Mouse (Mus musculus) forebrain, embryonic 12.5 days (tissue): Measurements from ENCODE around the gene Hecw2. TPM values are rescaled to one million over a fixed set of nuclear protein-coding genes. Genes with fewer than 3 reads are reported as not detected.

ENCODE experiments used
- ATAC-seq: fragments of 200-750 bp; cut with Nextera tagmentation; 2 replicates; pipeline ENCODE4 v1.8.0; 2017; ENCODE audit warnings: moderate TSS enrichment; ENCODE audit not compliant: low FRiP score
- H3K27ac ChIP-seq: fragments of 300-500 bp; sonication (generic); 2 replicates; pipeline ENCODE4 v1.5.1; 2016; ENCODE audit warnings: mild to moderate bottlenecking
- H3K27me3 ChIP-seq: fragments of 300-500 bp; sonication (generic); 2 replicates; pipeline ENCODE4 v1.6.1; 2016; ENCODE audit warnings: mild to moderate bottlenecking
- H3K36me3 ChIP-seq: fragments of 300-500 bp; sonication (generic); replicated peaks from 2 replicates; pipeline ENCODE4 v1.6.1; 2016; ENCODE audit warnings: mild to moderate bottlenecking
- H3K4me1 ChIP-seq: fragments of 300-500 bp; sonication (generic); 2 replicates; pipeline ENCODE4 v1.6.1; 2016
- H3K4me2 ChIP-seq: fragments of 300-500 bp; sonication (generic); 2 replicates; pipeline ENCODE4 v1.6.1; 2016; ENCODE audit warnings: mild to moderate bottlenecking, moderate library complexity
- H3K4me3 ChIP-seq: fragments of 300-500 bp; sonication (generic); replicated peaks from 2 replicates; pipeline ENCODE4 v1.5.1; 2016; ENCODE audit warnings: mild to moderate bottlenecking
- H3K9ac ChIP-seq: fragments of 300-500 bp; sonication (generic); 2 replicates; pipeline ENCODE4 v1.6.1; 2016; ENCODE audit warnings: mild to moderate bottlenecking
- H3K9me3 ChIP-seq: fragments of 300-500 bp; sonication (generic); 2 replicates; pipeline ENCODE4 v1.6.1; 2016
- WGBS: fragments of 180-500 bp; shearing (Covaris S2); methylation state at CpG from one replicate; pipeline ENCODE4 v1.1.7; 2016; 5-methylcytosine and 5-hydroxymethylcytosine counted together
- polyA plus RNA-seq: library from polyadenylated mRNA; unstranded; fragments of >200 nt; fragmentation: Nextera tagmentation; extraction: Ambion mirVana; gene quantifications from 2 replicates; pipeline ENCODE4 v1.2.1, GENCODE M21; 2016

The Hecw2 gene
- polyA plus RNA-seq, 1 experiment from 2014 or later: 4.0 TPM

DNA sequence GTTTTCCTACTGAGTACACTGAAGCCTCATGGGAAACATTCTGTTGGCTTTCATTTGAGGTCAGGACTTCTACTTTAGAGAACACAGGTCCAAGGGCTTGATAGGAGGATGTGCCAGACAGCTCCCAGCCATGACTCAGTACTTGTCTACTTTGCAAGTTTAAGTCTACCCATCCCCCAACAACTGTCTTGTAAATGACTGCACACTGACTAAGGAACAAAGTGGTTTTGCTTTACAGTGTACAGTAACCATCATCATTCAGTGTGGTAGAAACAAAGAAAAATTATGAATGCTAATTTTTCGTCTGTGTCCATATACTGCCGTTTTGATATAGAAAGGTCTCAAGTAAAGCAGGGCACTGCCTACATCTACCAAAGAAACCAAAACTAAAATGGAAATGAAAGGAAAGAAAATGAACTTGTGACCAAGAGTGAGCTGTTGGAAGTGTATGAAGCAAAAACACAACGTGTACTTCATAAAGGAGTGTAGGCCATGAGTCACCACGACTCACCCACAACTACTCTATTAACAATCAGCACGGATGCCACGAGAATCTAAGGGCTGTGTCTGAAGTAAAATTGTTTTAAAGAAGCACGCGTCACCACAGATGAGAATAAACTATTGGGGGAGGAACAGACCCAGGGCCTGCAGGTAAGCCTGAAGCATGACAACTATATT, 356.6 kb downstream of the Hecw2 start:
- H3K36me3 ChIP-seq: no peaks in the 10 kb centered on the region
- no peak overlapping the region for H3K4me3 ChIP-seq
- ATAC-seq: no peak
- WGBS: 92% methylated on average over 8 of the region's 8 CpGs
- no peaks in the 10 kb centered on the region for H3K9me3 ChIP-seq
- no peaks in the 10 kb centered on the region for H3K4me1 ChIP-seq
- H3K9ac ChIP-seq: no peak overlapping the region
- no peak overlapping the region for H3K27ac ChIP-seq
- no peak overlapping the region for H3K4me2 ChIP-seq
- H3K27me3 ChIP-seq: no peaks in the 10 kb centered on the region

- H3K4me3 ChIP-seq: no peak overlapping the region
- no peak for ATAC-seq
- H3K27ac ChIP-seq: no peak overlapping the region
- H3K27me3 ChIP-seq: 0 out of 2 replicates have a peak, but pooled peaks cover 2% of the 10 kb centered on the region
- H3K36me3 ChIP-seq: no peaks in the 10 kb centered on the region
- no peaks in the 10 kb centered on the region for H3K4me1 ChIP-seq
- no peak overlapping the region for H3K9ac ChIP-seq
- WGBS: 86% methylated on average over 5 of the region's 5 CpGs
- no peak overlapping the region for H3K4me2 ChIP-seq
- no peaks in the 10 kb centered on the region for H3K9me3 ChIP-seq
Measured at GRCm38 (mm10) chr1:53830286-53830685, 364.7 kb downstream of the Hecw2 start.

- Histone ChIP-seq H3K4me2 (no peak overlapping the region), H3K36me3 (no peaks in the 10 kb centered on the region), H3K4me3 (no peak overlapping the region), H3K4me1 (peaks cover 4% of the 10 kb centered on the region), H3K9ac (no peak overlapping the region), H3K9me3 (no peaks in the 10 kb centered on the region), H3K27me3 (0 out of 2 replicates have a peak, but pooled peaks cover 6% of the 10 kb centered on the region), H3K27ac (no peak overlapping the region)
- no peak for ATAC-seq
- 79% methylated on average over 9 of the region's 9 CpGs for WGBS
Measured at GRCm38 (mm10) chr1:53829089-53829488, 365.9 kb downstream of the Hecw2 start.

GRCm38 (mm10) chr1:53824446-53825337, 370.3 kb downstream of the Hecw2 start:
- H3K36me3 ChIP-seq: no peaks in the 10 kb centered on the region
- ATAC-seq: no peak; the same call in 1 of the 2 replicates
- H3K4me3 ChIP-seq: no peak overlapping the region
- H3K4me2 ChIP-seq: no peak overlapping the region
- no peak overlapping the region for H3K27ac ChIP-seq
- 0 out of 2 replicates have a peak, but pooled peaks cover 6% of the 10 kb centered on the region for H3K27me3 ChIP-seq
- H3K4me1 ChIP-seq: peaks cover 18% of the 10 kb centered on the region
- no peak overlapping the region for H3K9ac ChIP-seq
- no peaks in the 10 kb centered on the region for H3K9me3 ChIP-seq
- 81% methylated on average over 9 of the region's 9 CpGs for WGBS

DNA sequence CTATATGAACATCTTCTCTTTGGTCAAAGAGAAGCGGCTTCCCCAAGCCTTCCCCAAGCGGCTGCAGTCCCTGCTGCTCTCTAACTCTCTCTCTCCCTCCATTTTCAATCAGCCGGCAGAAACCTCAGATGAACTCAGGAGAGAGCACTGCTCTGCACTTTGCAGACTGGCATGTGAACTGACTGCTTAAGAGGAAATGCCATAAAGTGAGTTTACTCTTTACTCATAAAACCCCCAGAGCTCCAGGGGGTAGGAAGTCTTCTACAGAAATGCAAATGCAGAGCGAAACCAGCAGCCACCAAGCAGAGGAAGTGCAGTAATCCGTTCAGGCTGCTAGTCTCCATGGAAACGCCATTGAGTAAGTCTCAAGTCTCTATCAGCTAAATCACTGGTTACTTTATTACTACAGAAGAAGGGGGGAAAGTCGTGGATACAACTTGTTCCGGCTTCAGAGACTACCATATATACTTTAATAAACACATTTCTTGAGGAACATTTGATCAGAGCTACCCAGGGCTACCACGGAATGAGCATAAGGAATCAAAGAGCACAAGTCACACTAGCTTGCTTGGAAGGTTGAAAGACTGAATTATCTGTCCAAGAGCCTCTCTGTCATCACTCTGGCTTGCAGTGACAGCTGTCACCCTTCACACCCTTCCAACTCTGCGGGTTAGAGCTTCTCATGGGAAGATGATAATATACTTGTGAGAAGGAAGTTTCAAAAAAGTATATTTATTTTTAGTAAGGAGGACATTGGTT, 371.1 kb downstream of the Hecw2 start:
- H3K27me3 ChIP-seq: 0 out of 2 replicates have a peak, but pooled peaks cover 6% of the 10 kb centered on the region
- peak overlapping the region; percentile 18 for H3K4me3 ChIP-seq
- H3K36me3 ChIP-seq: no peaks in the 10 kb centered on the region
- H3K9me3 ChIP-seq: no peaks in the 10 kb centered on the region
- H3K9ac ChIP-seq: no peak overlapping the region
- peak overlapping the region; percentile 38 for H3K4me2 ChIP-seq
- peak; percentile 88 for ATAC-seq
- WGBS: 2% methylated on average over 10 of the region's 10 CpGs
- no peak overlapping the region for H3K27ac ChIP-seq
- H3K4me1 ChIP-seq: peaks cover 18% of the 10 kb centered on the region

GRCm38 (mm10) chr1:53821983-53822382, 373.0 kb downstream of the Hecw2 start:
- no peak overlapping the region for H3K9ac ChIP-seq
- 0 out of 2 replicates have a peak, but pooled peaks cover 6% of the 10 kb centered on the region for H3K27me3 ChIP-seq
- H3K9me3 ChIP-seq: no peaks in the 10 kb centered on the region
- peaks cover 18% of the 10 kb centered on the region for H3K4me1 ChIP-seq
- ATAC-seq: no peak
- H3K27ac ChIP-seq: no peak overlapping the region
- H3K36me3 ChIP-seq: no peaks in the 10 kb centered on the region
- no peak overlapping the region for H3K4me3 ChIP-seq
- no peak overlapping the region for H3K4me2 ChIP-seq

DNA sequence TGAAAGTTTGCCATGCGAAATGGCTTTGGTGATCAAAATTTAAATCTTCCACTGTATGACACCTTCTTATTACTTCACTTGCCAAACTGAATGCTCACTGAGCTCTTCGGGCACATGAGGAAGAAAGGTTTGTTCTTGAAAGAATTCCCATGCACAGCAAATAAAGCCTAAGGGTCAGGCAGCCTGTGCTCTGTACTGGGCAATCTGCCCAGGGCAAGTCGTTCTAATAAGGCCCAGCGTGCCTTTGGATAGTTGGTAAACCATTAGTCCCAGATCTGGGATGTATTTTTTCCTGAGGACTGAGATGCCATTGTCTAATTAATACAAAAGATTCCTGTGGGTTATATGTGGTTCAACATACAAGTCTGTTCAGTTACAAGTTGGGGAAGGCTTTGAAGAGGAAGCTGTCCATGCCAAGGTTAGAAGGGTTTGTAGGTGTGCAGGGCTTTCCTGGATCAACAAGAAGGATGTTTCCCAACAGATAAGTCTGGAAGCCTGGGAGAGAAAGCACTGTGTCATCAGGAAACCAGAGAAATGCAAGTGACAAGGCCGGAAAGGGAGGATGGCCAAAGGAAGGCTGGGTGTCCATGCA, 374.8 kb downstream of the Hecw2 start:
- Histone ChIP-seq H3K36me3 (no peaks in the 10 kb centered on the region), H3K4me2 (no peak overlapping the region), H3K9me3 (no peaks in the 10 kb centered on the region), H3K4me3 (no peak overlapping the region), H3K9ac (no peak overlapping the region), H3K27me3 (0 out of 2 replicates have a peak, but pooled peaks cover 4% of the 10 kb centered on the region), H3K4me1 (peaks cover 18% of the 10 kb centered on the region), H3K27ac (no peak overlapping the region)
- no peak for ATAC-seq
- 63% methylated on average over 5 of the region's 5 CpGs for WGBS

GRCm38 (mm10) chr1:53818072-53818862, 376.7 kb downstream of the Hecw2 start:
- H3K36me3 ChIP-seq: no peaks in the 10 kb centered on the region
- H3K9ac ChIP-seq: no peak overlapping the region
- H3K4me2 ChIP-seq: no peak overlapping the region
- no peak overlapping the region for H3K27ac ChIP-seq
- no peak for ATAC-seq
- H3K4me1 ChIP-seq: peaks cover 6% of the 10 kb centered on the region
- H3K27me3 ChIP-seq: no peaks in the 10 kb centered on the region
- WGBS: 51% methylated on average over 3 of the region's 3 CpGs
- no peaks in the 10 kb centered on the region for H3K9me3 ChIP-seq
- no peak overlapping the region for H3K4me3 ChIP-seq

DNA sequence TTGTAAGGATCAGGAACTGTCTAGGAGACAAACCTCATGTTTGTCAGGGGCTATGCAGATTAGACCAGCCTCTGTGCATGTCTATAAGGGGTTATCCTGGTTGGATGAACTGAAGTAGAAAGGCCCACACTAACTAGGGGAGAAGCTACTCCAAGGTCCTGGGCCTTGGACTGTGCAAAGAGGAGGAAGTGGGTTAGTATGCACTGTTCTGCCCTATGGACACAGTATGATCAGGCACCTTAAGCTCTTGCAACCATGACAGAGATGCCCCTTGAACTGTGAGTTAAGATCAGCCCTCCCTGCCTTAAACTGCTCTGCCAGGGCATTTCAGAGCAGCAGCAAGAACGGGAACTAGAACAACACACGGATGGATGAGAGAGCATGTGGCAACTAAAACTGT, 378.6 kb downstream of the Hecw2 start:
- Histone ChIP-seq H3K27me3 (no peaks in the 10 kb centered on the region), H3K27ac (no peak overlapping the region), H3K4me2 (no peak overlapping the region), H3K4me3 (no peak overlapping the region), H3K9me3 (no peaks in the 10 kb centered on the region), H3K9ac (no peak overlapping the region), H3K4me1 (peaks cover 3% of the 10 kb centered on the region; the same call in 1 of the 2 replicates), H3K36me3 (no peaks in the 10 kb centered on the region)
- 93% methylated on average over 2 of the region's 2 CpGs for WGBS
- ATAC-seq: no peak

DNA sequence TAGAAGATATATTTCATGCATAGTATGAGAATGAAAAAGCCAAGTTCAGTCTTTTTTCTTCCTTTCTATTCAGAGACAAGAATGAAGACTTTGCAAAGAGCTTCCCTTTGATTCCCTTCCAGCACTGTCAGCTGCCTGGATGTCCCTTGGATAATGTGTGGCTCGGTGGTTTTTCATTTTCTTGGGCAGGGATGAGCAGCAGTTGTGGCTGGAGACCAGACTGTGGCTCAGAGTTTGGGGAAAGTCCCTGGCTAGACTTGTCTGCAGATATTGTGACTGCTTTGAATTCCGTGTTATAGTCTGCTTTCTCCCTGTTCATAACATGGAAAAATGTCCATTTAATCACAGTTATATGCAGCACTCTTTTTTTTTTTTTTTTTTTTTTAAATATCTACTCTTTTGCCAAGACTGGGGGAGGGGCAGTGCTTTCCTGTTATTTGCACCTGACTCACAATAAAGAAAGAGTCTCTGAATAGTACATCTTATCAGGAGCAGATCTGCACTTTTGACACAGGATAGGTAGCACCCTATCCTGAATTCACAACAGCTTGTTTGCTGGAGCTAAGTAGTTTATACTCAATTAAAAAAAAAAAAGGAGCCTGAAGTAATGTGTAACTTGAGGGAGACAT, 380.8 kb downstream of the Hecw2 start:
- Histone ChIP-seq H3K4me2 (no peak overlapping the region), H3K27me3 (no peaks in the 10 kb centered on the region), H3K36me3 (no peaks in the 10 kb centered on the region), H3K9ac (no peak overlapping the region), H3K4me1 (no peaks in the 10 kb centered on the region), H3K9me3 (no peaks in the 10 kb centered on the region), H3K27ac (no peak overlapping the region), H3K4me3 (no peak overlapping the region)
- no peak for ATAC-seq
- WGBS: 66% methylated on average over 2 of the region's 2 CpGs

DNA sequence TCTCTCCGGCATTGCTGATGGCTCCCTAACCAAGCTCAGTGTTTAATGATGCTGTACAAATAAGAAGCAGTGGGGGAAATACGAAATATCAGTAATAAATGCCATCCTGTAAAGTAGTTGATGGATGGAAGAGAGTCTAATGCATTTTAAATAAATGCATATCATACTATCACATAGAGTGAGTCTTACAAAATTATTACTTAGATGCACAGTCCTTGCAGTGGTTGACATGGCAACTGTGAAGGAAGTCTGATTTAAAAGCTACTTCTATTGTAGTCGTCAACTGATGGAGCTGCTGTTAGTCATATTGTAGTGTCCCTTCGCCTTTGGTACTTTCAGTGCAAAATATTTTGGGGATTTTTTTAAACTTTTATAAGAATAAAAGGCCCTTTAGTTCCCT, 383.0 kb downstream of the Hecw2 start:
- 85% methylated on average over 4 of the region's 4 CpGs for WGBS
- H3K4me1 ChIP-seq: no peaks in the 10 kb centered on the region
- H3K4me2 ChIP-seq: no peak overlapping the region
- no peak for ATAC-seq
- no peak overlapping the region for H3K9ac ChIP-seq
- no peak overlapping the region for H3K4me3 ChIP-seq
- no peaks in the 10 kb centered on the region for H3K36me3 ChIP-seq
- H3K9me3 ChIP-seq: no peaks in the 10 kb centered on the region
- H3K27ac ChIP-seq: no peak overlapping the region
- no peaks in the 10 kb centered on the region for H3K27me3 ChIP-seq
